Mouse (Mus musculus) ES-Bruce4 (cell line): ENCODE measurements around the gene Pik3r1.

ENCODE experiments used
- CTCF ChIP-seq: IDR thresholded peaks from one replicate; pipeline ENCODE4 v1.8.1; 2011; ENCODE audit warnings: low read depth, low read length
- EP300 ChIP-seq: IDR thresholded peaks from 2 replicates; pipeline ENCODE4 v1.6.1; 2011; ENCODE audit warnings: low read depth, low read length; ENCODE audit not compliant: insufficient read depth

- TF ChIP-seq CTCF, result no peak
- no peak for TF ChIP-seq EP300
These were observed 7.1 kb downstream of the Pik3r1 start for GRCm38 (mm10) chr13:101760953-101761352.
